Mouse (Mus musculus): ENCODE data around the gene Mast4.

Mast4 gene

DNA sequence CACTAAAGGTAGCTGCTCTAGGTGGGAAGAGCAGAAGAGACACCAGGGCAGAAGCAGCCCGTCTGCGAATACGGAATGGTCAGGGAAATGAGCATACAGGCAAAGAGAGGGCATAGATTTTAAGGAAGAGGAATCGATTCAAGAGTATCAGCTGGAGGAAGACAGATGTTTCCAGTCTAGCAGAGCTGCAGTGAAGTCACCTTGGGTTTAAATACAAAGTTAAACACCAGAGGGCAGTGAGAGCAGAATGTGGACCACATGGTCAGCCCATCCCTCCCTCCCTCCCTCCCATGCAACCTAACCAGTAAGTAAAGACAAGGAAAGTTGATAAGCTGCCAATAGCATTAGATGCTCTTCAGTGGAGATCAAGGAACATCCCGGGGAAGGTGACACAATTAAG is 138.0 kb downstream of the Mast4 start:
- WGBS, result 74% methylated on average over 5 of the region's 5 CpGs

DNA sequence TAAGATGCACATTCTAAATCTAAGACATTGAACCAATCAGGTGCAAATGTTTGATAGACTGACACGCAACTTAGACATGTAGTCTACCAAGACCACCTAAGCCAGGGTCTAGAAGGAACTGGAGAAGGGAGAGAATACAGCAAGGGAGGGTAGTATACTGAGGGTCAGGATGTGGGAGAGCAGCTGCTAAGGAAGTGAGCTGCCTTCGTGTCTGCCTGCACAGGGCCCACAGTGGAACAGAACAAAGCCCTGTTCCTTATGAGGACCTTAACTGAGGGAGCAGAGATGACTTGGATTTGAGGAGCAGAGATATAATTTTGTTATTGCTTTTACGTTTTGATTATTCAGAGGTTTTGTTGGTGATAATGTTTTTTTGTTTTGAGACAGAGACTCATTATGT is 138.4 kb downstream of the Mast4 start:
- 77% methylated on average over 3 of the region's 3 CpGs for WGBS

- 81% methylated on average over 5 of the region's 5 CpGs for WGBS
These were observed 150.7 kb downstream of the Mast4 start for GRCm38 (mm10) chr13:103183566-103183965.

- WGBS, result 97% methylated on average over 9 of the region's 9 CpGs
These were observed 152.5 kb downstream of the Mast4 start for GRCm38 (mm10) chr13:103181836-103182235.

GRCm38 (mm10) chr13:103176871-103177270 is 157.4 kb downstream of the Mast4 start:
- WGBS, result 78% methylated on average over 7 of the region's 7 CpGs

- WGBS, result 65% methylated on average over 5 of the region's 5 CpGs
These were observed 159.9 kb downstream of the Mast4 start for GRCm38 (mm10) chr13:103174431-103174830.

- 16% methylated on average over 7 of the region's 7 CpGs for WGBS
These were observed 160.6 kb downstream of the Mast4 start for GRCm38 (mm10) chr13:103173545-103174182.

DNA sequence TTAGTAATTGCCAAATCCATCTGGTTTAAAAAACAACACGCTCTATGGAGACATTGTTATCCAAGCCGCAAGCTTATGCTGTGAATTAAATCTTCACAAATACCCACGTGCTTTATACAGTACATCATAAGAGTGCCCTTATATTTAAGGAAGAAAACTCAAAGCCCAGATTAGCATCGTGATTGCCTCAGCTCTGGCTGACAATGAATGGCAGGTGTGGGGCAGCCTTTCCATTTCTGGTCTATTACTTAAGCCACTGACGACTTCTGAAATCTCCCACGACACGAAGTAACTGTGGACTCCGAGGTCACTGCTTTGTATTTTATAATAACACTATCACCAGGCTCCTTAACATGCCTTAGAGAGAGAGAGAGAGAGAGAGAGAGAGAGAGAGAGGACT is 182.4 kb downstream of the Mast4 start:
- WGBS, result 70% methylated on average over 8 of the region's 8 CpGs

DNA sequence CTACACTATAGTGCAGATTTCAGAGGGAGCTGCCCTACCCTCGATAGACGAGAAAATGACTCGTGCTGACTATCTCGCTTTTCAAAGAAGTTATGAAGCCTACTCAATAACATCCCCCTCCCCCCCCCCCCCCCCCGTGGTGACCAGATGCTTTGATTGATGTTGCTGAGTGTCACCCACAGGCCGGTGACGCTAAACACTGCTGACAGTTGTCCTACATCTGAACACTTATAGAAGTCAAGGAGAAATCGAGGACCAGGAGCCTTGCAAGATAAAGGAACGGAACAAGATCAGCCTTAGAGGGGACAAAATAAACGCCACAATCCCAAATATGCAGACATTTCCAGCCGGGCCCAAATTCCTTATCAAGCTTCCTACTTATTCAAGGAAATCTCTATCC is 183.1 kb downstream of the Mast4 start:
- 54% methylated on average over 11 of the region's 11 CpGs for WGBS

DNA sequence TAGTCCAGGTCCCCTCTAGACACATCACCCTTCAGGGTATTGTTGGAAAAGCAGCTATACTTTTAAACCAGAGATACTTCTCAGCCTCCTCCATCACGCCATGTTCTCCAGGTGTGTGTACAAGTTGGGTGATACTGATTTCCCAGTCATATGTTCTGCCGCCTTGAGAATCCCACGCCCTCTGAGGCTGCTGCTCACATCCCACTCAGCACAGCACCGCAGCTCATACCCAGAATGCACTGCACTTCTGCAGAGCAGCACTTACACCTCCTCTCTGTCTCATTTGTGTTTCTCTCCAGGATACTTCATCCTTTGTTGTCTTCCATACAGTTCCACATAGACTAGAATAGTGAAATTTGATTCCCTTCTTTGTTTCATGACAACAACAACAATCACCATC is 183.6 kb downstream of the Mast4 start:
- 46% methylated on average over 4 of the region's 4 CpGs for WGBS

- 77% methylated on average over 7 of the region's 7 CpGs for WGBS
These were observed 184.9 kb downstream of the Mast4 start for GRCm38 (mm10) chr13:103149415-103149814.

DNA sequence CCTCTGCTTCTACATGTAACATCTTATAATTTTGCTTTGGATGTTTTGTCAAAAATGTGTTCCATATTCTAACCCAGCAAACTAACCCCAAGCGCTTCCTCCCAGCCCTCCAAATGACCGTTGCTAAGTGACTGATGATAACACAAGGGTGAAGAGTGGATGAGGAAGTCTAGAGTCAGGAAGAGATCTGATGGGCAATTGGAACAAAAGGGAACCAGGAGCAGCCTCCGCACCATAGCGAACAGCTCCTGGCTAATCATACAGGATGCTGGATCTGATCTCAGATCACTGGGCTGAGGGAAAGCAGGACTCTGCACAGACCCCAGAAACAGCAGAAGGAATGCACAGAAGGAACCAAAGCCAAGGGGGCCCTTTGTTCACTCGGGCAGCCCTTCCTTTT is 190.0 kb downstream of the Mast4 start:
- 79% methylated on average over 5 of the region's 5 CpGs for WGBS

DNA sequence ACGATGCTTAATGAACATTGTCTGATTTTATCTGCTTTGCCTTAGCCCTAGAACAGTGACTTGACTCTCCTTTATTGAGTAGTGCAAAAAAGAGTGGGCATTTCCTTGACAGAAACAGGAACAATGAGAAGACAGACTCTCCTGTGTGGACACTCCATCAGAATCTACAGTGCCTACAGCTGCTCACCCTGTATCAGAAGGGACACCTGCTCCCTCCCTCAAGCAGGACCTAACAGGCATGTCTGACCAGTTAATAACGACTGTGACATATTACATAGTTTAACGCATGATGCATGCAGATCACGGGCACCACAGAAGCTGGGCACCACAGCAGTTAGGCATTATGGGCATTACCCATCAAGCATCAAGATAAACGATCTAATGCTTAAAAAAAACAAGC is 193.0 kb downstream of the Mast4 start:
- 83% methylated on average over 5 of the region's 5 CpGs for whole genome bisulfite sequencing

DNA sequence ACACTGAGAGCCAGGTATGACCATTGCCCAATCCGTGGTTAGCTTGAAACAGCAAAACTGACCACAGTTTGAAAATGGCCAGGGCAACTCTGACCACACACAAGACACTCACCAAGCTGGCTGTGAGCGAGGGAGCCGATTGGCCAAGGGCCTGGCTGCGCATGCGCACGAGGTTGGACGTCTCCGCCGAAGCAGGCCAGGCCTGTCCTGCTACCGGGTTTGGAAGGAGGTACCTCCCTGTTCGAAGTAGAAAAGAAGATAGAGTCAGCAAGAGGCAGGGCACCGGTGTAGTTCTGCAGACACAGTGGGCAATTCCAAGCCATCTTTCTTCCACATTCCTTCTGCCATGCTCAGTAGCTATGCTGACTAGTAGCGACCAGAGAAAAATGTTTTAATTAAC is 194.2 kb downstream of the Mast4 start:
- 93% methylated on average over 13 of the region's 13 CpGs for WGBS

GRCm38 (mm10) chr13:103135224-103135883 is 198.9 kb downstream of the Mast4 start:
- 92% methylated on average over 17 of the region's 17 CpGs for WGBS

GRCm38 (mm10) chr13:103131781-103132180 is 202.5 kb downstream of the Mast4 start:
- 96% methylated on average over 2 of the region's 2 CpGs for WGBS

DNA sequence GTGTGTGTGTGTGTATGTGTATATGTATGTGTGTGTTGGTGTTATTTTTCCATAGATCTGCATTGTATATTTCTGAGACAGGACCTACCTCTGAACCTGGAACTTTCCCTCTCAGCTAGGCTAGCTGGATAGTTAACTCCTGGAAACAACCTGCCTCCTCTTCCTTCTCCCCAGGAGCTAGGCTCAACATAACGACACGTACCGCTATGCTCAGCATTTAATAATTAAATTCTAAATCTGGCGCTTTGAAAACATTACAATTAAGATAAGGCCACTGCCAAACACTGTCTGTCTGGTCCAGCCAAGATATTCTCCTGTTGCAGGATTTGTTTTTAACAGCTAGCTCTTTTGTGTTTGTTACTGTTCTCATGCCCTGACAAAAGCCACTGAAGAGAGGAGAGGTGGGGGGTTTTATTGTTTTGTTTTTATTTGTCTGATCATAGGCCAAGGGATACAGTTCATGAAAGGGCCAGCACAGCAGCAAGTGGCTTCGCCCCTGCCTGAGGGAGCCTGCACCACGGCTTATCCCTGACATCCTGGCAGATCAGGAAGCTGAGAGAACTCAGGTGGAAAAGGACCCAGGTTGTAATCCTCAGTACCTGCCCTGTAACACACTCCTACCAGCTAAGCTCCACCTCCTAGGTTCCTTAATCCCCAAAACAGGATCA is 205.0 kb downstream of the Mast4 start:
- WGBS, result 62% methylated on average over 6 of the region's 6 CpGs

- 82% methylated on average over 7 of the region's 7 CpGs for WGBS
These were observed 205.6 kb downstream of the Mast4 start for GRCm38 (mm10) chr13:103128729-103129128.

- WGBS, result 91% methylated on average over 5 of the region's 5 CpGs
These were observed 206.7 kb downstream of the Mast4 start for GRCm38 (mm10) chr13:103127594-103127993.

- 93% methylated on average over 9 of the region's 9 CpGs for WGBS
These were observed 210.6 kb downstream of the Mast4 start for GRCm38 (mm10) chr13:103123716-103124115.

DNA sequence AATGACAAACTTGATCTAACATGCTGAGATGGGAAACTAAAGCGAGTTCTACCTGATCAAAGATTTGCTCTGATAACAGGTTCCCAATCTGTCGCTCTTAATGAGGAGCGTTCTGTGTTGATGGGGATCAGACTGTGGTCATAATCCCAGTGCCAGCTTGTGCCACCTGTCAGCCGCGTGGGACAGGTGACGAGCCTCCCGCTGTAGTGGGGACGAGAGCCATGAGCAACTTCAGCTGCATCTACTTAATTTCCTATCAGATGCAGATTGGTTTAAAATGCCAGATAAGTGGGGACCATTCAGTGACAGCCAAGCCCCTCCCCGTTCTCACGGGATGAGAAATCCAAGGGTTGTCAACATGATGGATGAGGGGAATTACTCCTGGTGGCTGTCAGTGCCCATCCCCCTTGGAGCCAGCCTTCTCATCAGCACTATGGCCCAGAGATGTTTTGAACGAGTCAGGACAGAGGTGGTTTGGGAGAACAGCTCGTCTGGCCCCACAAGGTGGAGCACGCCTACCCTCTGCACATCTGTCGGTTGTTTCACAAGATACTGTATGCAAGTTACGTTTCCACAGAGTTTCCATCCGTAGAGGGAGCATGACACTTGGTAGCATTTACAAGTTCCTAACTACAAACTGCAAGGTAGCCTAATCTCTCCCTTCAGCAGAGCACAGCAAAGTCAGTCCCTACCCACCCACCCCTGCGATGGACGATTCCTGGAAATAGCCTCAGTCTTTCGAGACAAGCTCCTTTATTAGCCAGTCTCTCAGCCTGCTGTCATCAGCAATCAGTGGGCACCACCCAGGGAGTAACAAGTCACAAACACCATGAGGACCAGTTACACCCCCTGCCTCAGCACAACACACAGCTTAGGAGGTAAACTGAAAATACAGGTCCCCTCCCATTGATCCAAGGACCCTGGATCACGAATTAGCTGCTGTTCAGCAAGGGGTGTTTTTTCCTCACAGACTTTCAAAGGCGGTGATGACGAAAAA is 212.2 kb downstream of the Mast4 start:
- 69% methylated on average over 22 of the region's 22 CpGs for WGBS

GRCm38 (mm10) chr13:103120669-103121131 is 213.6 kb downstream of the Mast4 start:
- 9% methylated on average over 7 of the region's 7 CpGs for WGBS

Data from cerebral cortex, adult 2 months (tissue).